Mouse (Mus musculus) cerebellum, adult 2 months (tissue): Measurements from ENCODE around the gene Gm42674. TPM values are rescaled to one million over a fixed set of nuclear protein-coding genes. Genes with fewer than 3 reads are reported as not detected.

ENCODE experiments used
- DNase-seq, 2 experiments: peaks; one replicate each; pipeline ENCODE4 v3.0.0; 2021
- H3K27ac ChIP-seq: fragments of 200-500 bp; 2 replicates; pipeline ENCODE4 v1.5.1; 2012; ENCODE audit warnings: low read length, control low read depth, inconsistent platforms; ENCODE audit not compliant: insufficient read depth
- H3K27me3 ChIP-seq: fragments of 200-500 bp; 2 replicates; pipeline ENCODE4 v1.6.1; 2012; ENCODE audit warnings: inconsistent platforms, mild to moderate bottlenecking, low read length, moderate library complexity; ENCODE audit not compliant: control insufficient read depth, insufficient read depth
- H3K4me1 ChIP-seq: fragments of 200-500 bp; 2 replicates; pipeline ENCODE4 v1.6.1; 2011; ENCODE audit warnings: low read length; ENCODE audit not compliant: control insufficient read depth, insufficient read depth
- H3K4me3 ChIP-seq: fragments of 200-500 bp; replicated peaks from 2 replicates; pipeline ENCODE3; 2011; ENCODE audit warnings: mild to moderate bottlenecking, low read depth, low read length, control low read depth; ENCODE audit not compliant: insufficient read depth
- CTCF ChIP-seq: fragments of 200-500 bp; IDR thresholded peaks from 2 replicates; pipeline ENCODE4 v1.5.1; 2011; ENCODE audit warnings: low read depth, mild to moderate bottlenecking, control low read depth, low read length, moderate library complexity, borderline replicate concordance; ENCODE audit not compliant: insufficient read depth
- POLR2A ChIP-seq: fragments of 200-500 bp; IDR thresholded peaks from 2 replicates; pipeline ENCODE4 v1.6.1; 2011; ENCODE audit warnings: low read length, control low read depth, borderline replicate concordance; ENCODE audit not compliant: insufficient read depth
- WGBS: fragments of 180-500 bp; shearing (Covaris S2); methylation state at CpG from one replicate; pipeline ENCODE4 v1.1.7; 2018; 5-methylcytosine and 5-hydroxymethylcytosine counted together
- polyA plus RNA-seq: library from polyadenylated mRNA; depleted of rRNA; stranded (reverse); fragments of >200 nt; gene quantifications from 2 replicates; pipeline ENCODE4 v1.2.3, GENCODE M21; 2012

Gm42674 gene
- polyA plus RNA-seq, 1 experiment = not detected

DNA sequence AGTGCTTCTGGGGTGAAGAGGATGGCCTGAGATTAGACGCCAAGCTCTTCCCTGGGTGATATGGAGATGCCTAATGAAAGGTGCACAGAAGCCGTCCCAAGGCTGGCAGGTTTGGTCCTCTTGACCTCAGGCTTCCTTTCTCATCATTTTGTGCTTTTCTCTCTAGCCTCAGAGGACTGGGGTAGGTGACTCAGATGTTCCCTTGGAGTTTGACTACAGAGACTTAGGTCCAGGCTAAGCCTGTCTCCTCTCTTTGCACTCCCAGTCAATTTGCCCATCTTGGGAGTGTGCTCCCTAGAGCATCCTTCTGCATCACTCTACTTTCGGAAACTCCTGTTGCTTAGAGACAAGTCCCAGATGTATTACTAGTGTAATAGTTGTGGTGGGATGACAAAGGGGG lies 5.7 kb downstream of the Gm42674 start:
- Histone ChIP-seq H3K27ac (no peak overlapping the region), H3K4me1 (no peaks in the 10 kb centered on the region), H3K27me3 (no peaks in the 10 kb centered on the region), H3K4me3 (no peak overlapping the region)
- WGBS = 81% methylated on average over 3 of the region's 3 CpGs
- DNase-seq = no peak
- TF ChIP-seq POLR2A = no peak
- TF ChIP-seq CTCF = no peak

DNA sequence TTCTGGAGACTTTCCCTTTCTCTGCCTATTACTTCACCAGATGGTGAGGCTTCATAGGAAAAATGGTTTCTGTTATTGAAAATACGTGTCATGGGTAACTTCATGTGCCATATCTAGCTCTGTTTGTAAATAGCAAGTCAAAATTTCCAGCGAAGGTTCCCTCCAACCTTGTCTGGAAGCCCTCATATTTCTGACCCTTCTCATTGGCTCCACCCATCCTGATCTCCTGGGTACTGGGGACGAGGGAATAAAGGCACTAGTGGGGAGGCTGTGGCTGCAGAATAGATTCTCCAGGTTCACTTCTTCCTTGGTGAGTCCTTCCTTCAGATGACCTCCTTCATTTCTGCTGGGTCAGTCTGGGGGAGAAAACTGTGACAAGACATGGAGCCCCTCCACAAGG lies 6.5 kb downstream of the Gm42674 start, which contains the start of gene S100a5:
Gene S100a5, plus strand, starts transcription at position 301 of the 400 bp plus-strand sequence.
- H3K4me1 ChIP-seq = peaks cover 5% of the 10 kb centered on the region
- no peak within 1 kb of the TSS for H3K4me3 ChIP-seq
- 0 out of 2 replicates have a peak, but pooled peaks cover 2% of the 10 kb centered on the region for H3K27me3 ChIP-seq
- 51% methylated on average over 3 of the region's 3 CpGs for WGBS
- DNase-seq = no peak
- H3K27ac ChIP-seq = no peak within 1 kb of the TSS
- TF ChIP-seq POLR2A (no peak), CTCF (no peak)

DNA sequence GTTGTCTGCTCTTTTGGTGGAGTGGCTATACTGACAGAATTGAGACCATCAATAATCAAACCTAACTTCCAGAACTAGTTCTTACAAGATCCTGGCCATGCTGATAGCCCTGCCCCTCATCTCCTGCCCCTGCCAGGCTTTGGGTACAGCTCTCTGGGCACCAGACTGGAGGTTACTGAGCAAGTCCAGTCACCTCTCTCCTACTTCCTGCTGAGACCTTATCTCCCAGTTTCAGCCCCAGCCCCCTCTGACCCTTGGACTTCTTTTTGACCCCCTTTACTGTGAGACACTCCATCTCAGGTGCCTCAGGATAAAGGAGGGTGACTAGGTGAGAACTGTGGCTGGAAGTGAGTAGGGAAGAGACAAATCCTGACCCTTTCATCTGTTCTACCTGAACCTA lies 7.4 kb downstream of the Gm42674 start:
- H3K27me3 ChIP-seq = 0 out of 2 replicates have a peak, but pooled peaks cover 2% of the 10 kb centered on the region
- peaks cover 5% of the 10 kb centered on the region for H3K4me1 ChIP-seq
- TF ChIP-seq CTCF (no peak), POLR2A (no peak)
- DNase-seq = no peak
- H3K4me3 ChIP-seq = no peak overlapping the region
- no peak overlapping the region for H3K27ac ChIP-seq

DNA sequence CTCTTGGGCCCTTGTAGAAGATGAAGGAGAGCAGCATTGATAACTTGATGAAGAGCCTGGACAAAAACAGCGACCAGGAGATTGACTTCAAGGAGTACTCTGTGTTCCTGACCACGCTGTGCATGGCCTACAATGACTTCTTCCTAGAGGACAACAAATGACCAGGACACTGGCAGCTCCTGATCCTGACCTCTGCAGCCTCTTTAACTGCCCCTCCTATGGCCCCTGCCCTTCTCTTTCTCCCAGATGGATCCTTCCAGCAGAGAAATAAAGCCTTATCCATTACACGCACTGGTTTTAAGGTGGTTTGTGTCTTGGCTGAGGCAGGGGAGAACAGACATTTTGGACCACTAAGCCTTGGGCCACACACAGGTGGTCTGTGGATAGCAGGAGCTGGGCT lies 9.8 kb downstream of the Gm42674 start:
- DNase-seq = no peak
- 0 out of 2 replicates have a peak, but pooled peaks cover 2% of the 10 kb centered on the region for H3K27me3 ChIP-seq

DNA sequence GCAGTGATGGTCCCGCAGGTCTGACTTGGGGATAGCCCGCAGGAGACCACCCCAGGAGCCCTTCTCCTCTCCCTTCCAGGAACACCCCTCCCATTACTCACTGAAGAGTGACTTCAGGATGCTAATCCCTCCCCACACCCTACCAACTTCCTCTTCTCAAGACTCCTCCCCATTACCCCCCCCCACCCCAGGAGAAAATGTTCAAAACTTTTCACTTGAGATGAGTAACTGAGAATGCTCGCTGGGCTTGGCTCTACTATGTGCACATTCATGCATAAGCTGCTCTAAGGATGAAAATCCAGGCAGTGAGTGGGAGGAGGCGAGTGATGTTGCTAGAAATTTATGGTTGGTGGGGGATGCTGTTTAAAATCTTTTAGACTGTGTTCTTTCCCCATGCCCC lies 10.4 kb downstream of the Gm42674 start:
- H3K4me3 ChIP-seq = no peak overlapping the region
- 0 out of 2 replicates have a peak, but pooled peaks cover 2% of the 10 kb centered on the region for H3K27me3 ChIP-seq
- peaks cover 5% of the 10 kb centered on the region for H3K4me1 ChIP-seq
- DNase-seq = no peak
- 74% methylated on average over 4 of the region's 4 CpGs for WGBS
- no peak for TF ChIP-seq POLR2A
- no peak for TF ChIP-seq CTCF
- no peak overlapping the region for H3K27ac ChIP-seq

More for the DNA sequence above, 9.8 kb downstream of the Gm42674 start:
- no peak overlapping the region for H3K4me3 ChIP-seq
- WGBS = 87% methylated on average over 3 of the region's 3 CpGs
- peaks cover 5% of the 10 kb centered on the region for H3K4me1 ChIP-seq
- no peak for TF ChIP-seq POLR2A
- TF ChIP-seq CTCF = no peak
- H3K27ac ChIP-seq = no peak overlapping the region

DNA sequence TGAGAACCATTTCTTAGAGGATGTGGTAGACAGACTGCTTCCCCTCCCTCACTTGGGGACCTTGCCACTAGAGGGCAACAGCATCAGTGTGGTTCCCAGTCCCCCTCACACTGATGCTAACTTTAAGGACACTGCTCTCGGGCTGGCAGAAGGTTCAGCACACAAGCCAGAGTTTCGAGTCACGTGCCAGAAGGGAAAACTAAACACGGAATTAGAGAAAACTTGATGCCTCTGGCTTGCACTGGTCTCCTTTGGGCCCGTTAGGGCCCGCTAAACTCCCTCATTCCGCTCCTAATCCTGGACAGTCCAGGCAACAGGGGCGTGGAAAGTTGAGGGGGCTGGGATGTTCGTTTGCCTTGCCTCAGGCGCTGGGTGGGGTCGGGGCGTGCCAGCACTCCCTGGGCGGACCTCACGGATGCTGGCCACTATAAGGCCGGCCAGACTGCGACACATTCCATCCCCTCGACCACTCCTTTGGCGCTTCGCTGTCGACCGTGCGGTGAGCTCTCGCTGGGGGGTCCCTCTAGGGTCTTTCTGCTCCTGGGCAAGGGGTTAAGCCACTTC lies 11.1 kb downstream of the Gm42674 start, which contains the start of gene S100a6:
Gene S100a6, plus strand, starts transcription at position 155 of the 564 bp plus-strand sequence.
- DNase-seq = peak in 1 of 2 experiments; percentile 8
- no peak within 1 kb of the TSS for H3K27ac ChIP-seq
- TF ChIP-seq POLR2A = no peak
- TF ChIP-seq CTCF = peak; percentile 63
- peaks cover 5% of the 10 kb centered on the region for H3K4me1 ChIP-seq
- H3K4me3 ChIP-seq = peak within 1 kb of the TSS; percentile 26
- WGBS = 1% methylated on average over 23 of the region's 23 CpGs
- H3K27me3 ChIP-seq = 0 out of 2 replicates have a peak, but pooled peaks cover 2% of the 10 kb centered on the region

DNA sequence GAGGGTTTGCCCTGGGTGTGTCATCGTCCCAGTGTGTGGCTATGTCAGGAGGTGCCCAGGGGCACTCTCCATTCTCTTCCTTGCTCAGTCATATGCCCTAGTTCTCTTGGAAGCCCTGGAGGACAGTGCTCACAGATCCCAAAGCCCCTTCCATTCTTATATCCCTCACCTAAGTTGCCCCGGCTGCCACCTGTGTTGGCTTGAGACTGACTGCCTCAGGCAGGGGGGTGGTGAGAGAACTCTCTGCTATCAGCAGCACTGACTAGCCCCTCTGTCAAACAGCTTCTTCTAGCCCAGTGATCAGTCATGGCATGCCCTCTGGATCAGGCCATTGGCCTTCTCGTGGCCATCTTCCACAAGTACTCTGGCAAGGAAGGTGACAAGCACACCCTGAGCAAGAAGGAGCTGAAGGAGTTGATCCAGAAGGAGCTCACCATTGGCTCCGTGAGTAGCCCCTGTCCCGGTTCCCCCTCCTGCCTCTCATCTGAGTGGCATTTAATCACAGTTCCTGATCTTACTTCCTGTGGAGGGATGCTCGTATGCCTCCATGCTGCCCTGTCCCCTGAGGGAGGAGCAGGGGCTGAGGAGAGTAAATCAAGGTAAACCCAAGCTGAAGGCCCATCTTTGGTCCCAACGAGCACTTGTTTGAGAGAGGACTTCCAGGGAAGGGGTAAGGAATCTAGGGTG lies 11.9 kb downstream of the Gm42674 start:
- DNase-seq = no peak
- Histone ChIP-seq H3K4me3 (no peak overlapping the region), H3K27ac (no peak overlapping the region), H3K4me1 (peaks cover 5% of the 10 kb centered on the region), H3K27me3 (0 out of 2 replicates have a peak, but pooled peaks cover 2% of the 10 kb centered on the region)
- no peak for TF ChIP-seq CTCF
- no peak for TF ChIP-seq POLR2A
- WGBS = 79% methylated on average over 7 of the region's 7 CpGs

DNA sequence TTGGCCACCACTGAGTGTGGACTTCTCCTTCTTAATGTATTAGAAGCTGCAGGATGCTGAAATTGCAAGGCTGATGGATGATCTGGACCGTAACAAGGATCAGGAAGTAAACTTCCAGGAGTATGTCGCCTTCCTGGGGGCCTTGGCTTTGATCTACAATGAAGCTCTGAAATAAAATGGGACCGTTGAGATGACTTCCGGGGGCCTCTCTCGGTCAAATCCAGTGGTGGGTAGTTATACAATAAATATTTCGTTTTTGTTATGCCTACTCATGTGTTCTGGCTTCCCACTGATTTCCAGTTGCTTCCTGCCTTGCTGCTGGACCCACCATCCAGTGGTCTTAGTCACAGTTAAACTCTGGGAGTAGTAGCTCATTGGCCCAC lies 12.4 kb downstream of the Gm42674 start:
- Histone ChIP-seq H3K27me3 (0 out of 2 replicates have a peak, but pooled peaks cover 2% of the 10 kb centered on the region), H3K4me1 (peaks cover 5% of the 10 kb centered on the region), H3K27ac (no peak overlapping the region), H3K4me3 (no peak overlapping the region)
- 88% methylated on average over 6 of the region's 6 CpGs for WGBS
- no peak for DNase-seq
- no peak for TF ChIP-seq CTCF
- TF ChIP-seq POLR2A = no peak
